In genomic region chr9:79875522-79876131, GRCm38 (mm10) we compare ENCODE assay signal across 11 mouse cellular contexts.
A peak's percentile ranks its signal among the peaks of the same experiment; 100 is the strongest.
DNase-seq lines count a peak whose midpoint lies in the region; ATAC-seq and TF ChIP-seq lines count a peak whose summit lies in the region.
"Had no signal": no experiment of that assay in that cellular context is flagged by ENCODE, and none has a peak within 500 bp of the region (broad histone marks: within the 10 kb centered on the region; RNA-seq: fewer than 3 reads in every experiment).

No protein-coding gene starts in this region.

- peak overlapping the region; percentile 78 for H3K27ac ChIP-seq in gastrocnemius, adult 2 months
- H3K27ac ChIP-seq in hindbrain, embryonic 13.5 days = peak overlapping the region; percentile 67

- H3K27me3 ChIP-seq in hindbrain, embryonic 13.5 days = no peaks in the 10 kb centered on the region

- no peaks in the 10 kb centered on the region for H3K9me3 ChIP-seq in hindbrain, embryonic 13.5 days
- H3K9me3 ChIP-seq: G1E; megakaryocyte, embryonic 14.5 days had no signal

- H3K4me2 ChIP-seq in hindbrain, embryonic 13.5 days = peak overlapping the region; percentile 45

- H3K4me1 ChIP-seq in hindbrain, embryonic 13.5 days (replicated peaks) = peaks cover 19% of the 10 kb centered on the region
- H3K4me1 ChIP-seq: megakaryocyte, embryonic 14.5 days had no signal

- intact Hi-C loops in gastrocnemius, adult 2 months (cut with DNase I) = no loop called here
- intact Hi-C loops in left cerebral cortex, postnatal 14 days (cut with DNase I) = no loop called here
- intact Hi-C loops in left cerebral cortex, postnatal 36 days (cut with DNase I) = no loop called here

- DNase-seq in retina, postnatal 1 day = peak; percentile 76
- no peak for DNase-seq in retina, embryonic 14.5 days (ENCODE audit: low spot score)
- DNase-seq in gastrocnemius, adult 2 months = peak; percentile 69
- peak; percentile 68 for DNase-seq in lung, postnatal 14 days
- DNase-seq in thymus, postnatal 4 days = no peak
- no peak for DNase-seq in left cerebral cortex, postnatal 14 days (ENCODE audit: low spot score in 2 of 2)
- no peak for DNase-seq in left cerebral cortex, postnatal 36 days (ENCODE audit: low spot score in 2 of 2)

- H3K4me3 ChIP-seq in gastrocnemius, adult 2 months = peak overlapping the region; percentile 61
- H3K4me3 ChIP-seq in hindbrain, embryonic 13.5 days = peak overlapping the region; percentile 20
- H3K4me3 ChIP-seq: erythroblast, embryonic 14.5 days; megakaryocyte, embryonic 14.5 days had no signal

- WGBS in hindbrain, embryonic 13.5 days = 39% methylated on average over 20 of the region's 20 CpGs

- peak overlapping the region; percentile 35; the same call in 1 of the 2 replicates for H3K9ac ChIP-seq in hindbrain, embryonic 13.5 days

- no peaks in the 10 kb centered on the region for H3K36me3 ChIP-seq in hindbrain, embryonic 13.5 days
- H3K36me3 ChIP-seq: G1E had no signal

- ATAC-seq in hindbrain, embryonic 13.5 days (ENCODE audit: low FRiP score) = peak; percentile 50

- TF ChIP-seq CTCF in gastrocnemius, adult 2 months (IDR thresholded peaks at IDR 0.05) = no peak

Comparison
In these comparisons a context has a peak if more than half of its experiments do, and no peak if none do; other contexts are left out.
1. DNase-seq: peak in retina, postnatal 1 day (single experiment), gastrocnemius, adult 2 months (single experiment) and lung, postnatal 14 days (single experiment); none in retina, embryonic 14.5 days (single experiment), thymus, postnatal 4 days (single experiment), left cerebral cortex, postnatal 14 days (0 of 2) and left cerebral cortex, postnatal 36 days (0 of 2).